Mouse (Mus musculus) intestine, embryonic 16.5 days (tissue): ENCODE data around the gene Orc3. TPM values are rescaled to one million over a fixed set of nuclear protein-coding genes. Genes with fewer than 3 reads are reported as not detected.
A peak's percentile ranks its signal among the peaks of the same experiment; 100 is the strongest.

Source experiments
- ATAC-seq: fragments of 200-750 bp; cut with Nextera tagmentation; 2 replicates; pipeline ENCODE4 v1.8.0; 2017; ENCODE audit warnings: moderate TSS enrichment, moderate library complexity
- H3K27ac ChIP-seq: fragments of 300-500 bp; sonication (generic); 2 replicates; pipeline ENCODE4 v1.5.1; 2014; ENCODE audit warnings: mild to moderate bottlenecking, low read length
- H3K27me3 ChIP-seq: fragments of 300-500 bp; sonication (generic); replicated peaks from 2 replicates; pipeline ENCODE4 v1.6.1; 2014; ENCODE audit warnings: low read length, control low read depth, mixed read lengths; ENCODE audit not compliant: control insufficient read depth, insufficient read depth
- H3K36me3 ChIP-seq: fragments of 300-500 bp; sonication (generic); 2 replicates; pipeline ENCODE4 v1.6.1; 2014; ENCODE audit warnings: low read length, control low read depth; ENCODE audit not compliant: control insufficient read depth, insufficient read depth
- H3K4me1 ChIP-seq: fragments of 300-500 bp; sonication (generic); 2 replicates; pipeline ENCODE4 v1.6.1; 2014; ENCODE audit warnings: low read length, control low read depth, mixed read lengths; ENCODE audit not compliant: control insufficient read depth, insufficient read depth
- H3K4me2 ChIP-seq: fragments of 300-500 bp; sonication (generic); 2 replicates; pipeline ENCODE4 v1.6.1; 2014; ENCODE audit warnings: low read depth, low read length, control low read depth
- H3K4me3 ChIP-seq: fragments of 300-500 bp; sonication (generic); 2 replicates; pipeline ENCODE4 v1.5.1; 2014; ENCODE audit warnings: mild to moderate bottlenecking, low read length
- H3K9ac ChIP-seq: fragments of 300-500 bp; sonication (generic); 2 replicates; pipeline ENCODE4 v1.6.1; 2014; ENCODE audit warnings: low read depth, low read length
- H3K9me3 ChIP-seq: fragments of 300-500 bp; sonication (generic); 2 replicates; pipeline ENCODE4 v1.6.1; 2016; ENCODE audit warnings: low read length, control low read depth; ENCODE audit not compliant: control insufficient read depth
- WGBS: fragments of 180-500 bp; shearing (Covaris S2); extraction: QIAGEN DNeasy Blood & Tissue Kit; methylation state at CpG from one replicate; pipeline ENCODE4 v1.1.7; 2014; 5-methylcytosine and 5-hydroxymethylcytosine counted together
- polyA plus RNA-seq: library from polyadenylated mRNA; unstranded; fragments of >200 nt; fragmentation: Nextera tagmentation; extraction: Ambion mirVana; gene quantifications from 2 replicates; pipeline ENCODE4 v1.2.1, GENCODE M21; 2015

The Orc3 gene
- polyA plus RNA-seq, 1 experiment from 2014 or later = 69.2 TPM

DNA sequence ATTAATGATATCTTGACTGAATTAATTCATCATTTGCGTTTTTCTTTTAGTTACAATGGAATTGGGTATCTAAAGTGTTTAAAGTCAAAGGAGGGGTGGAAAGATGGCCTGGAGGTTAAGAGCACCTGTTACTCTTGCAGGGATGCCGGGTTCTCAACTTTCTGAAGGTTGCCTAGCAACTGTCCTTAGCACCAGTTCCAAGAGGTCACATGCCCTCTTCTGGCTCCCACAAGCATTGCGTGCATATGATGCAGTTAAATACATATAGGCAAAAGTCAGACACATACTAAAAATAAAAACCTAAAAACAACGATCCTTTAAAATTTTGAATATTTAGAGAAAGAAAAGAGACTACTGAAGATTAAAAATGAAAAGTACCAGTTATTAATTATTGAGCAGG lies 53.8 kb downstream of the Orc3 start:
- Histone ChIP-seq H3K36me3 (no peaks in the 10 kb centered on the region), H3K9me3 (no peaks in the 10 kb centered on the region), H3K9ac (no peak overlapping the region), H3K27ac (no peak overlapping the region), H3K27me3 (no peaks in the 10 kb centered on the region), H3K4me1 (0 out of 2 replicates have a peak, but pooled peaks cover 2% of the 10 kb centered on the region), H3K4me3 (no peak overlapping the region), H3K4me2 (no peak overlapping the region)
- ATAC-seq = no peak
- WGBS = 58% methylated on average over 4 of the region's 4 CpGs

DNA sequence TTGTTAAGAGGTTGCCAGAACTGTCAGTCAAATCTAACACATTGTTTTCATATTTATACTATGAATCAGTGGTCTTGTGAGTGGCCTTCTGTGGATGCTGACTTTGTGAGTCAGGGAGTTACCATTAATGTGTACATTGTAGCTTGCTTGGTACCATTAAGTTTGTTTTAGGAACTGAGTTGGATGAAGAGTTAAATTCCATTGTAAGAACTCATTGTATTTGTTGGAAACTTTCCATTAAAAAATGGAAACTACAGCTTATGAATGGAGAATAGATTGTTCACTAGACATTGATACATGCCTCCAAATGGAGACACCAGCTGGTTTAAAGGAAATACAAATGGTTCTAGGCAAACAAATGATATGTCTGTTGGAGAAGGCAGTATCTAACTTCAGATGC lies 58.6 kb downstream of the Orc3 start:
- Histone ChIP-seq H3K27me3 (no peaks in the 10 kb centered on the region), H3K9ac (no peak overlapping the region), H3K4me2 (no peak overlapping the region), H3K36me3 (no peaks in the 10 kb centered on the region), H3K27ac (no peak overlapping the region), H3K4me1 (peaks cover 10% of the 10 kb centered on the region; the same call in 1 of the 2 replicates), H3K9me3 (no peaks in the 10 kb centered on the region), H3K4me3 (no peak overlapping the region)
- ATAC-seq = no peak

DNA sequence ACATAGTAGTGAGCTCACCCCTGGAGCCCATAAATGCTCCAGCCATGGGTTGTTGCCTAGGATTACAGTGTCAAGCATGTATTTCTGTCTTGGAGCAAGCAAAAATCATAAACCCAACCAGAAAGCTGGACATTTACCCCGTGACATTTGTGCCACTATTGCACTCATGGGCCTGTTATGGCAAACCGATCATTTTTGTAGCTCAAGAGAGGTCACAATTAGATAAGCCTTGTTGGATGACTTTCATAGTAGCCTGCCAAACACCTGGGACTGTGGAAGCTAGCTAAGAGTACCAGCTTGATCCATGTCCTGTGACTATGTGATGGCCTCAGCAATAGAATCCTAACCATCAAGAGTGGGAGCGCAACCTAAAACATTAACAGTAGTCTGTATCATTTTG lies 59.1 kb downstream of the Orc3 start:
- Histone ChIP-seq H3K4me2 (no peak overlapping the region), H3K36me3 (no peaks in the 10 kb centered on the region), H3K9ac (no peak overlapping the region), H3K27me3 (no peaks in the 10 kb centered on the region), H3K4me3 (no peak overlapping the region), H3K4me1 (peaks cover 10% of the 10 kb centered on the region; the same call in 1 of the 2 replicates), H3K9me3 (no peaks in the 10 kb centered on the region), H3K27ac (no peak overlapping the region)
- 95% methylated on average over 3 of the region's 3 CpGs for WGBS
- ATAC-seq = no peak

DNA sequence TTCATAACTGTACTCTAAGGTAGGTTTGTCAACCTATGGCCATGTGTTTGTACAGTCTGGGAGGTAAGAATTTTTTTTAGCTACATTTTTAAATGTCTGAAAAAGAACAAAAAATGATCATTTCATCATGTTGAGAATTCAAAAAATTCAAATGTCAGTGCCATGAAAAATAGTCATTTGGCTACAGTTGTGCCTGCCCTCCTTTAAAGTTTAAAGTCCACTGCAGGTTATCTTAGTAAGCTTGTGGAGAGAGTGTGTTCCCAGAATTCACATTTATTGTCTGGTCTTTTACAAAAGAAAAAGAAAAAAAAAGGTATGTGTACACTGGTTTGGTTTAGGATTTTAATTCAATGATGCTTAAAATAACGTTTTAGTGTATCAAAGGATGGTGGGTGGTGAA lies 60.1 kb downstream of the Orc3 start:
- no peak for ATAC-seq
- Histone ChIP-seq H3K4me3 (no peak overlapping the region), H3K27ac (no peak overlapping the region), H3K27me3 (no peaks in the 10 kb centered on the region), H3K9ac (no peak overlapping the region), H3K4me1 (peaks cover 10% of the 10 kb centered on the region; the same call in 1 of the 2 replicates), H3K4me2 (no peak overlapping the region), H3K9me3 (no peaks in the 10 kb centered on the region), H3K36me3 (no peaks in the 10 kb centered on the region)
- 52% methylated on average over 1 of the region's 1 CpGs for WGBS

DNA sequence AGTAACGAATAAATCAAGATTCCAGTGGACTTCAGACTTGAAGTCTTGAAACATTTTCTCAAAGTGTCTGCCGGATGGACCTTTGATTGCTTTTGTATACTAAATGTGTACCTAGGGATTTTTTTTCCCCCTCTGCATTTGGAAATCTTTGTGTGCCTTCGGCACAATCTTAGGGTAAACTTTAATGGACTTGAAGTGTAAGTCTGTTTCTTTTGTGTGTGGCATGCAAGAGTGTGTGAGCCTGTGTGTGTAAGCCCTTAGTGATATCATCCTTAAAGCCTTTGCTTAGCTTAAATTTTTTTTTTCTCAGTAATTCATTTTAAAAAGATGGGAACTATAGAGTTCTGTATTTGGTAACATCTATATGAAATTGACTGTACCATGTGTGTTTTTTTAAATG lies 62.8 kb downstream of the Orc3 start:
- Histone ChIP-seq H3K4me3 (peak overlapping the region; percentile 95), H3K4me1 (peaks cover 10% of the 10 kb centered on the region; the same call in 1 of the 2 replicates), H3K9ac (peak overlapping the region; percentile 96), H3K4me2 (peak overlapping the region; percentile 69), H3K27me3 (no peaks in the 10 kb centered on the region), H3K27ac (peak overlapping the region; percentile 97; the same call in 1 of the 2 replicates), H3K36me3 (no peaks in the 10 kb centered on the region), H3K9me3 (no peaks in the 10 kb centered on the region)
- ATAC-seq = no peak
- whole genome bisulfite sequencing = 3% methylated on average over 3 of the region's 3 CpGs

DNA sequence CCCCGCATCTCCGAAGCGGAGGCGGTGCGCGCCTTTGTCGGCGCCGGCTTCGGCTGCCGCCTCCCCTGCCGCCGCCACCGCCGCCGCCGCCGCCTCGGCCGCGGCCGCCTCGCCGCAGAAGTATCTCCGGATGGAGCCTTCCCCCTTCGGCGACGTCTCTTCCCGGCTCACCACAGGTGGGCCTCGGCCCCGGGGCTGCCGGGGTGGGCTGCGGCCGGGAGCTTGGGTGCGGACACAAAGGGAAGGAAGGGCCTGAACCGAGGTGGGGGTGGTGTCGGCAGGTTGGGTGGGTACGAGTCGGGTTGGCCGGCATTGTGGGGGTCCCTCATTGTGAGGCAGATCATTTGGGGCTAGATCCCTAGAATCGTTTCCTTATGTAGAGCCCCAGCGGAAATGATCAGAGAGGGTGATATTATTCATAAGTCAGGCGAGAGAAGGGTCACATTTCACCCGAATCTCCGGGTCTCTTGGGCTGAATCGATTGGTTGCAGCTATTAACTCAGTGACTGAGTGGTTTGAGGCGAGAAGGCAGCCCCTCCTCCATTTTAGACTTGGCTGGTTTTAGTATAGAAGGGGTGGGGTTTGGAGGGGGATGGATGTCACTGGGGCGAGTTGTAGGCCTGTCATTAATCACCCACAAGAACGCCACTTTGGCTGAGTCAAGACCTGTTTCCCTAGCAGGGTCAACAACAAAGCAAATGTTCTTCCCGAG lies 63.5 kb downstream of the Orc3 start:
- under 1% methylated on average over 47 of the region's 50 CpGs for WGBS
- H3K27ac ChIP-seq = peak overlapping the region; percentile 97
- H3K4me3 ChIP-seq = peak overlapping the region; percentile 95
- H3K4me2 ChIP-seq = peak overlapping the region; percentile 69
- no peaks in the 10 kb centered on the region for H3K27me3 ChIP-seq
- no peaks in the 10 kb centered on the region for H3K9me3 ChIP-seq
- H3K9ac ChIP-seq = peak overlapping the region; percentile 96
- ATAC-seq = peak; percentile 72
- peaks cover 8% of the 10 kb centered on the region; the same call in 1 of the 2 replicates for H3K4me1 ChIP-seq
- H3K36me3 ChIP-seq = no peaks in the 10 kb centered on the region

DNA sequence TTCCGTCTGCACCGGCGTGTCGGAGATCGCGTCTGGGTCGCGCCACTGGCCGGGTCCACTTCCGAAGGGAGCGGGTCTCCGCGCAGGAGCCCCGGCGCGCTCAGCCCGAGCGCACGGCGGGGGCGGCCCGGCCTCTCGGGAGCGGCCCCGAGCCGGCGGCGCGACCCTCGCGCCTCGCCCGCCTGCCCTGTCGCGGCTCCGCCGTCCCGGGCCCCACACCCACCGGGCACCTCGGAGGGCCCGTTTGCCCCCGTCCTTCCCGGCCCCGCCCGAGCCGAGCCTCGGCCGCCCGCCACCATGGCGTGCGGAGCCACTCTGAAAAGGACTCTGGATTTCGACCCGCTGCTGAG lies 64.0 kb downstream of the Orc3 start, which contains the start of gene Akirin2:
TSS of gene Akirin2 (plus strand) at position 190 of the 350 bp plus-strand sequence.
- H3K4me1 ChIP-seq = peaks cover 8% of the 10 kb centered on the region; the same call in 1 of the 2 replicates
- under 1% methylated on average over 36 of the region's 53 CpGs for WGBS
- no peaks in the 10 kb centered on the region for H3K27me3 ChIP-seq
- no peaks in the 10 kb centered on the region for H3K9me3 ChIP-seq
- ATAC-seq = peak; percentile 73
- peak within 1 kb of the TSS; percentile 97 for H3K27ac ChIP-seq
- peak within 1 kb of the TSS; percentile 69 for H3K4me2 ChIP-seq
- H3K4me3 ChIP-seq = peak within 1 kb of the TSS; percentile 95
- no peaks in the 10 kb centered on the region for H3K36me3 ChIP-seq
- peak within 1 kb of the TSS; percentile 96 for H3K9ac ChIP-seq

DNA sequence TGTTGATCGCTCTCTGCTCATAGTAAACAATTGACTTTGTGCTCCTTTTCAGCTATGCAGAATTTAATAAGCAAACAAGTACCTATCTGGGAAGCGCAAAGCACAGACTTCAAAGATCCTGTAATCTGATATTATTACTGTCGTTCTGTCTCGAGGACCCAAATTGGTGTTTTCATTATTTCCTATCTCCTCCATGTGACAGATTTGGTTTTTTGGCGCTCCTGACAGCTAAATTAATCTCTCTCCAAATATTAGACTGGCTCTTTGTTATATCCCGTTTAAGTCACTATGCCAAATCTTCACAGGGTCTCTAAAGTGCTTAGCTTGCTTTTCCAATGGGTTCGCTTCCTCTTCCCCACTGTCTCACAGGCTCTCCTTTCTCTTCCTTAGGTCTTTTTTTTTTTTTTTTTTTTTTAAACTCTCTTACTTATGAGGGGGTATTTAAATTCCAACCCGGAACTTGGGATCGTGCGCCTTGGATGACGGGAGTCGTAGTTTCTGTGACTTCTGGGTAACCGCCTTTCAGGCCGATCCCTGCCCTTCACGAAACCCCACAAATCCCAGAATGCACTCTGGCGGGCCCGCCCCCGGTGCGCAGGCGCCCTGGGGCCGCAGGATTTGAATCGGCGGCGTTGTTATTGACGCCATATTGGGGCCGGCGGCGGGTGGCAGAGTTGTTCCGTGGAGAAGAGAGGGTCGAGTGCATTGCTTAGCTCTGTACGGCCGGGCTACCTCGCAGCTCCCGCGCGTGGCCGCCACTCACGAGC lies 64.6 kb downstream of the Orc3 start:
- Histone ChIP-seq H3K27ac (peak overlapping the region; percentile 97), H3K9ac (peak overlapping the region; percentile 96), H3K9me3 (no peaks in the 10 kb centered on the region), H3K27me3 (no peaks in the 10 kb centered on the region), H3K4me3 (peak overlapping the region; percentile 95), H3K4me2 (peak overlapping the region; percentile 63), H3K4me1 (peaks cover 3% of the 10 kb centered on the region; the same call in 1 of the 2 replicates), H3K36me3 (no peaks in the 10 kb centered on the region)
- WGBS = 2% methylated on average over 38 of the region's 38 CpGs
- ATAC-seq = peak; percentile 93

DNA sequence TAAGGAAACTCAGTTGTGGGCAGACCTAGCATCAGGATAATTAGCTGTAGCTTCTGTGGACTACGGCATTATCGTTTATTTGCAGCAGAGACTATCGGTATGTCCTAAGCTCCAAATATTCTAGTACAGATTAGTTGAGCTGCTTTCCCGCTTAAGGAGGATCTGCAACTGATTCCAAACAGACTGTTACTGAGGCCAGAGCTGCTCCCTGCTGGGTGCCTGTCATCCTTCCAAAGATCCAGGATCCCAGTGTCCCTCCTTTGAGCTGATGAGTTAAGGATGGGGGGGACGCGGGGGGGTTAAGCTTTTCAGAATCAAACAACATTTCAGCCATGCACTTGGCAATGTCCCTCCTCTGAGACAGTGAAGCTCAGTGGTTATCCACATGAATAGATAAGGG lies 84.8 kb downstream of the Orc3 start:
- H3K4me1 ChIP-seq = no peaks in the 10 kb centered on the region
- no peak for ATAC-seq
- WGBS = 82% methylated on average over 6 of the region's 6 CpGs
- no peaks in the 10 kb centered on the region for H3K9me3 ChIP-seq
- no peak overlapping the region for H3K27ac ChIP-seq
- H3K4me3 ChIP-seq = no peak overlapping the region
- no peaks in the 10 kb centered on the region for H3K27me3 ChIP-seq
- no peaks in the 10 kb centered on the region for H3K36me3 ChIP-seq
- H3K4me2 ChIP-seq = no peak overlapping the region
- no peak overlapping the region for H3K9ac ChIP-seq
